Mouse (Mus musculus): Measurements from ENCODE around the gene Dhrs4. TPM values are rescaled to one million over a fixed set of nuclear protein-coding genes. Genes with fewer than 3 reads are reported as not detected.

Dhrs4 gene
- polyA plus RNA-seq, 1 experiment = 45.9 TPM

DNA sequence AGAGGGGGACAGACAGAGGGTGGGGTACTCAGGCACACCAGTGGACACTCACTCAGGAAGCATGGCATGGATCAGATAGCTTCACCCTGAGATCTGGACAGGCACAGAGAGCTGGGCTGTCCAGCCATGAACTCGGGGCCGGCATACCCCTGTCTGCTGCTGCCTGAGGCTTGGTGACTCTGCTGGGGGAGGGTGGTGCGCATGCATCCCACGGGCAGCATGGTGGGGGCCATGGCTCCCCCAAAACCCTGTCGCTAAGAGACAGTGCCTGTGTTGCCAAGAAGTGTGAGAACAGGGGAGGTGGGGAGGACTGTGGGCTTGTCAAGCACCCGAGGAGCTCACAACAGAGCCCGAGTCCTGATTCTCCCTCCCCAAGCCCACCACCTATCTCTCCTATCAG lies 32.5 kb downstream of the Dhrs4 start:
- Histone ChIP-seq H3K27me3 (ENCODE audit: control insufficient read depth, insufficient read depth, insufficient read length) (peaks cover 98% of the 10 kb centered on the region), H3K4me3 (ENCODE audit: insufficient read depth, poor library complexity, severe bottlenecking) (no peak overlapping the region), H3K36me3 (ENCODE audit: control insufficient read depth, insufficient read depth) (no peaks in the 10 kb centered on the region), H3K79me2 (ENCODE audit: control insufficient read depth, insufficient read depth) (no peaks in the 10 kb centered on the region), H3K79me3 (ENCODE audit: low read depth) (no peaks in the 10 kb centered on the region), H3ac (ENCODE audit: control insufficient read depth, insufficient read length, low read depth) (no peak overlapping the region)
- TF ChIP-seq USF1 (IDR thresholded peaks at IDR 0.05; ENCODE audit: low read depth) (no peak), MYOG (IDR thresholded peaks at IDR 0.05; ENCODE audit: control insufficient read depth, extremely low read depth, insufficient read length) (no peak), CTCF (IDR thresholded peaks at IDR 0.05; ENCODE audit: control insufficient read depth, insufficient read depth, insufficient read length) (no peak), CEBPB (IDR thresholded peaks at IDR 0.05; ENCODE audit: low read depth) (no peak), FOSL1 (IDR thresholded peaks at IDR 0.05; ENCODE audit: insufficient read depth, low read length, poor library complexity, severe bottlenecking) (no peak), MYOD1 (IDR thresholded peaks at IDR 0.05; ENCODE audit: control insufficient read depth, insufficient read length, low read depth) (no peak), MAX (IDR thresholded peaks at IDR 0.05) (no peak)

DNA sequence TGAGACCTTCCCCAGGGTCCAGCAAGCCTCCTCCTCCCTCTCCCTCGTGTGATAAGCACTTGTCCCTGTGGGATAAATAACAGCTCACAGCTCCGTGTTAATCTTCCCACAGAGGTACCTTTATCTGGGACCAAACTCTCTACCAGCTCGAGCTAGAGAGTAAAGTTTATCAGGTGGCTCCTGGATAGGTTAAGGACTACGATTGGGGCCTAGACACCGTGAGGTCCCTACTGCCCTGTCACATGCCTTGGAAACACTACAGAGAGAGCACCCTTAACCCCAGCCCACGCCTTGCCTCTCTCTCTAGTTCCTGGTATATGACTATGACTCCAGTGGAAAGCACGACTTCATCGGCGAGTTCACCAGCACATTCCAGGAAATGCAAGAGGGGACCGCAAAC lies 35.4 kb downstream of the Dhrs4 start:
- Histone ChIP-seq H3K79me2 (ENCODE audit: control insufficient read depth, insufficient read depth) (no peaks in the 10 kb centered on the region), H3K27me3 (ENCODE audit: control insufficient read depth, insufficient read depth, insufficient read length) (peaks cover 98% of the 10 kb centered on the region), H3K79me3 (ENCODE audit: low read depth) (no peaks in the 10 kb centered on the region), H3K36me3 (ENCODE audit: control insufficient read depth, insufficient read depth) (no peaks in the 10 kb centered on the region), H3K4me3 (ENCODE audit: insufficient read depth, poor library complexity, severe bottlenecking) (no peak overlapping the region), H3ac (ENCODE audit: control insufficient read depth, insufficient read length, low read depth) (no peak overlapping the region)
- TF ChIP-seq CEBPB (IDR thresholded peaks at IDR 0.05; ENCODE audit: low read depth) = no peak
- no peak for TF ChIP-seq FOSL1 (IDR thresholded peaks at IDR 0.05; ENCODE audit: insufficient read depth, low read length, poor library complexity, severe bottlenecking)
- no peak for TF ChIP-seq USF1 (IDR thresholded peaks at IDR 0.05; ENCODE audit: low read depth)
- TF ChIP-seq CTCF (IDR thresholded peaks at IDR 0.05; ENCODE audit: control insufficient read depth, insufficient read depth, insufficient read length) = no peak
- no peak for TF ChIP-seq MYOG (IDR thresholded peaks at IDR 0.05; ENCODE audit: control insufficient read depth, extremely low read depth, insufficient read length)
- no peak for TF ChIP-seq MAX (IDR thresholded peaks at IDR 0.05)
- no peak for TF ChIP-seq MYOD1 (IDR thresholded peaks at IDR 0.05; ENCODE audit: control insufficient read depth, insufficient read length, low read depth)

DNA sequence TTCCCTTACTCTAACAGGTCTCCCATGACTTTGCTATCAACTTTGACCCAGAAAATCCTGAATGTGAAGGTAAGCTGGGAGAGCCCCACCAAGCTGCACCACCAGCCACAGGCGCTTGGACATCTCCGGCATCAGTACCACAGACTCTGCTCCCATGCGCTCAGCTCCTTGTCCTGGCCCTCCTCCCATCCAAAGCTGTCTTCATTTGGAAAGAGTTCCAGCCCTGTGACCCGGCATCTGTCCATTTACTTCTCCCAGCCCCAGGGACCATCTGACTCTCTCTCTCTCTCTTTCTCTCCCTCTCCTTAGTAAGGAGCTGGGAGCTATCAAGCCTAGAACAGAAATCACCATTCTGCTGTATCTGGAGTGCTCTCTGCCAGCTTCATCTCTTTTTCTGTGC lies 37.3 kb downstream of the Dhrs4 start:
- no peaks in the 10 kb centered on the region for H3K79me2 ChIP-seq (ENCODE audit: control insufficient read depth, insufficient read depth)

DNA sequence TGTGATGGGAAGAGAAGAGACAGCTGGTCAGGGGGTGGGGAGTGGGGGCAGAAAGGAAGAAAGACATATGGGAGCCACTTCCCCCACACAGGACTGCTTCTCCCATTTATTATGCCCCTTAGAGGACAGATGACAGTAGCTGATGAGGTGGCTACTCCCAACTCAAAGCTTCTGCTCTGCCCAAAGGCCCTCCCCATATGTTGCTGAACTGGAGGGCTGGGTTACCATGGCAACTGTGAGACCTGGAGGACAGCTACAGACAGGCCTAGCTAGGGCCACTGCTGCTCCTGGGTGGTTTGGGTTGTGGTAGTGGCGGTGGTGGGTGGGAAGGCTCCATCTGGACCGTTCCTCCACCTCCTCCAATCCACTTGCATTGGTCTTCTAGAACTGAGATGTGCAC lies 40.3 kb downstream of the Dhrs4 start:
- peaks cover 92% of the 10 kb centered on the region for H3K27me3 ChIP-seq (ENCODE audit: control insufficient read depth, insufficient read depth, insufficient read length)

More for the DNA sequence above, 37.3 kb downstream of the Dhrs4 start:
- no peak overlapping the region for H3K4me3 ChIP-seq (ENCODE audit: insufficient read depth, poor library complexity, severe bottlenecking)
- peaks cover 97% of the 10 kb centered on the region for H3K27me3 ChIP-seq (ENCODE audit: control insufficient read depth, insufficient read depth, insufficient read length)
- no peaks in the 10 kb centered on the region for H3K36me3 ChIP-seq (ENCODE audit: control insufficient read depth, insufficient read depth)
- no peaks in the 10 kb centered on the region for H3K79me3 ChIP-seq (ENCODE audit: low read depth)
- TF ChIP-seq USF1 (IDR thresholded peaks at IDR 0.05; ENCODE audit: low read depth) = no peak
- no peak for TF ChIP-seq FOSL1 (IDR thresholded peaks at IDR 0.05; ENCODE audit: insufficient read depth, low read length, poor library complexity, severe bottlenecking)
- TF ChIP-seq CTCF (IDR thresholded peaks at IDR 0.05; ENCODE audit: control insufficient read depth, insufficient read depth, insufficient read length) = no peak
- no peak for TF ChIP-seq CEBPB (IDR thresholded peaks at IDR 0.05; ENCODE audit: low read depth)
- TF ChIP-seq MYOG (IDR thresholded peaks at IDR 0.05; ENCODE audit: control insufficient read depth, extremely low read depth, insufficient read length) = no peak
- TF ChIP-seq MAX (IDR thresholded peaks at IDR 0.05) = no peak
- TF ChIP-seq MYOD1 (IDR thresholded peaks at IDR 0.05; ENCODE audit: control insufficient read depth, insufficient read length, low read depth) = no peak
- no peak overlapping the region for H3ac ChIP-seq (ENCODE audit: control insufficient read depth, insufficient read length, low read depth)

DNA sequence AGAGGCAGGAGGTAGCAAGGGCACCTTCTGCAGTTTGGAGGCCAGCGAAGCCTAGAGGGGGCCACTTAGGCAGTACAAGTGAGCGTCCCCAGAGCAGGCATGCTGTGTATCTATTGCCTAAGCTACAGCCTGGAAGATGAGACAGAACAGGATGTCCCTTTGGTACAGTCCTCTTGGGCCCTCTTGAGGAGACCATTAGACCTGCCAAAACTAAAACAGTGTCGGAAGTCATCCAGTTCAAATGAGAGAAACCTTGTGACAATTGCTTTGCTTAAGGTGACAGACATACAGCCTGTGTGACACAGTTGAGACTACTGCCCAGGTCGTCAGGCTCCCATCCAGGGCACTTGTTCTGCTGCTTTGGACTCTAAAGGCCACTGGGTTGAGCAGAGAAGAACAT lies 41.0 kb downstream of the Dhrs4 start:
- H3K27me3 ChIP-seq (ENCODE audit: control insufficient read depth, insufficient read depth, insufficient read length) = peaks cover 85% of the 10 kb centered on the region
- no peaks in the 10 kb centered on the region for H3K79me2 ChIP-seq (ENCODE audit: control insufficient read depth, insufficient read depth)
- no peaks in the 10 kb centered on the region for H3K36me3 ChIP-seq (ENCODE audit: control insufficient read depth, insufficient read depth)
- H3ac ChIP-seq (ENCODE audit: control insufficient read depth, insufficient read length, low read depth) = no peak overlapping the region
- H3K79me3 ChIP-seq (ENCODE audit: low read depth) = no peaks in the 10 kb centered on the region
- H3K4me3 ChIP-seq (ENCODE audit: insufficient read depth, poor library complexity, severe bottlenecking) = no peak overlapping the region
- TF ChIP-seq MAX (IDR thresholded peaks at IDR 0.05) (no peak), MYOD1 (IDR thresholded peaks at IDR 0.05; ENCODE audit: control insufficient read depth, insufficient read length, low read depth) (no peak), MYOG (IDR thresholded peaks at IDR 0.05; ENCODE audit: control insufficient read depth, extremely low read depth, insufficient read length) (no peak), CTCF (IDR thresholded peaks at IDR 0.05; ENCODE audit: control insufficient read depth, insufficient read depth, insufficient read length) (no peak), FOSL1 (IDR thresholded peaks at IDR 0.05; ENCODE audit: insufficient read depth, low read length, poor library complexity, severe bottlenecking) (no peak), USF1 (IDR thresholded peaks at IDR 0.05; ENCODE audit: low read depth) (no peak), CEBPB (IDR thresholded peaks at IDR 0.05; ENCODE audit: low read depth) (no peak)

More for the DNA sequence above, 40.3 kb downstream of the Dhrs4 start:
- H3K36me3 ChIP-seq (ENCODE audit: control insufficient read depth, insufficient read depth) = no peaks in the 10 kb centered on the region
- TF ChIP-seq CEBPB (IDR thresholded peaks at IDR 0.05; ENCODE audit: low read depth) (no peak), USF1 (IDR thresholded peaks at IDR 0.05; ENCODE audit: low read depth) (no peak), FOSL1 (IDR thresholded peaks at IDR 0.05; ENCODE audit: insufficient read depth, low read length, poor library complexity, severe bottlenecking) (no peak)
- H3K79me2 ChIP-seq (ENCODE audit: control insufficient read depth, insufficient read depth) = no peaks in the 10 kb centered on the region
- H3ac ChIP-seq (ENCODE audit: control insufficient read depth, insufficient read length, low read depth) = no peak overlapping the region
- no peak overlapping the region for H3K4me3 ChIP-seq (ENCODE audit: insufficient read depth, poor library complexity, severe bottlenecking)
- H3K79me3 ChIP-seq (ENCODE audit: low read depth) = no peaks in the 10 kb centered on the region
